ENCODE assay signal across 8 mouse cellular contexts in genomic region chr6:72366844-72367443, GRCm38 (mm10). TPM values are rescaled to one million over a fixed set of nuclear protein-coding genes. Genes with fewer than 3 reads are reported as not detected.
DNase-seq lines count a peak whose midpoint lies in the region; ATAC-seq and TF ChIP-seq lines count a peak whose summit lies in the region.

Gene Rnf181 (minus strand): TSS chr6:72366956.

- intact Hi-C loops in heart, postnatal 10 days (cut with DNase I) = no loop called here

- no peak within 1 kb of the TSS for H3K4me2 ChIP-seq in lung, postnatal 0 days (replicated peaks; ENCODE audit: low read depth, low read length)
- no peak within 1 kb of the TSS for H3K4me2 ChIP-seq in limb, embryonic 11.5 days (ENCODE audit: low read depth, severe bottlenecking)

- H3K4me1 ChIP-seq in lung, postnatal 0 days (ENCODE audit: insufficient read depth, low read depth, low read length) = peaks cover 11% of the 10 kb centered on the region; the same call in 1 of the 2 replicates
- H3K4me1 ChIP-seq in embryonic fibroblast, embryonic 13.5 days (ENCODE audit: control insufficient read depth, insufficient read depth, low read length) = peaks cover 6% of the 10 kb centered on the region; the same call in 1 of the 2 replicates
- H3K4me1 ChIP-seq in limb, embryonic 11.5 days (ENCODE audit: control insufficient read depth, insufficient read depth, low read length) = no peaks in the 10 kb centered on the region

- no peak for ATAC-seq in lung, postnatal 0 days
- no peak for ATAC-seq in limb, embryonic 11.5 days (ENCODE audit: insufficient number of reproducible peaks, low FRiP score, low TSS enrichment, low read depth)
- ATAC-seq in neutrophil, adult 5-6 weeks (ENCODE audit: extremely low read depth, insufficient number of reproducible peaks, low FRiP score, poor library complexity, severe bottlenecking) = no peak

- no peak within 1 kb of the TSS for H3K27ac ChIP-seq in lung, postnatal 0 days (ENCODE audit: low read length)
- H3K27ac ChIP-seq in embryonic fibroblast, embryonic 13.5 days (ENCODE audit: insufficient read depth, low read length) = no peak within 1 kb of the TSS
- no peak within 1 kb of the TSS for H3K27ac ChIP-seq in limb, embryonic 11.5 days (replicated peaks; ENCODE audit: low read depth, low read length)

- no peak for DNase-seq in lung, postnatal 0 days (ENCODE audit: low spot score)
- DNase-seq in lung, postnatal 36 days = no peak
- no peak for DNase-seq in heart, postnatal 10 days
- DNase-seq in limb, embryonic 11.5 days (ENCODE audit: low spot score) = no peak
- DNase-seq in urinary bladder, adult 18-20 months (ENCODE audit: low spot score in 2 of 2) = no peak
- no peak for DNase-seq in testis, postnatal 10 days (ENCODE audit: low spot score)

- H3K36me3 ChIP-seq in lung, postnatal 0 days (ENCODE audit: insufficient read depth, low read length) = no peaks in the 10 kb centered on the region
- no peaks in the 10 kb centered on the region for H3K36me3 ChIP-seq in limb, embryonic 11.5 days (ENCODE audit: control insufficient read depth, insufficient read depth, low read length)

- H3K27me3 ChIP-seq in lung, postnatal 0 days (replicated peaks; ENCODE audit: insufficient read depth, low read length) = no peaks in the 10 kb centered on the region
- H3K27me3 ChIP-seq in limb, embryonic 11.5 days (ENCODE audit: control insufficient read depth, insufficient read depth, low read length) = no peaks in the 10 kb centered on the region

- no peak for TF ChIP-seq EP300 in lung, postnatal 0 days (IDR thresholded peaks at IDR 0.05)

- no peak within 1 kb of the TSS for H3K9ac ChIP-seq in lung, postnatal 0 days (replicated peaks; ENCODE audit: low read depth)
- H3K9ac ChIP-seq in limb, embryonic 11.5 days (ENCODE audit: low read length) = no peak within 1 kb of the TSS

- H3K9me3 ChIP-seq in lung, postnatal 0 days (ENCODE audit: low read length) = no peaks in the 10 kb centered on the region
- H3K9me3 ChIP-seq in limb, embryonic 11.5 days (ENCODE audit: control insufficient read depth, low read length) = no peaks in the 10 kb centered on the region

- TF ChIP-seq POLR2A in embryonic fibroblast, embryonic 13.5 days (IDR thresholded peaks at IDR 0.05; ENCODE audit: low read depth, low read length) = no peak

- no peak within 1 kb of the TSS for H3K4me3 ChIP-seq in lung, postnatal 0 days (ENCODE audit: low read depth, low read length)
- no peak within 1 kb of the TSS for H3K4me3 ChIP-seq in embryonic fibroblast, embryonic 13.5 days (ENCODE audit: insufficient read depth, low read length)
- no peak within 1 kb of the TSS for H3K4me3 ChIP-seq in limb, embryonic 11.5 days (ENCODE audit: low read depth, low read length)

- no peak for TF ChIP-seq CTCF in lung, postnatal 0 days (IDR thresholded peaks at IDR 0.05)
- no peak for TF ChIP-seq CTCF in embryonic fibroblast, embryonic 13.5 days (IDR thresholded peaks at IDR 0.05; ENCODE audit: borderline replicate concordance, insufficient read depth, low read length)

- 75% methylated on average over 4 of the region's 4 CpGs for WGBS in lung, postnatal 0 days
- WGBS in limb, embryonic 11.5 days = 75% methylated on average over 4 of the region's 4 CpGs

RNA-seq across cellular contexts. Expression of gene Rnf181, which starts in this region (rescaled TPM):
- 202 and 208 TPM in 2 replicates for polyA plus RNA-seq in lung, postnatal 0 days (2015; fragmentation: Nextera tagmentation; extraction: Ambion mirVana)
- polyA plus RNA-seq in embryonic fibroblast, embryonic 13.5 days (2011; ENCODE audit: insufficient read length, low read depth, missing spikeins) = 80.0 and 99.9 TPM in 2 replicates
- total RNA-seq in heart, postnatal 10 days (2021) = 10 to 100 TPM; 45.6 to 51.5 TPM
- 92.1 and 96.0 TPM in 2 replicates for polyA plus RNA-seq in limb, embryonic 11.5 days (2014; fragmentation: Nextera tagmentation; extraction: Ambion mirVana)
- 79.3 and 102 TPM in 2 replicates for total RNA-seq in neutrophil, adult 5-6 weeks (2017)
